Comparison of ENCODE assay signal across 23 mouse cellular contexts in genomic region chr12:59724951-59725350, GRCm38 (mm10).
DNase-seq lines count a peak whose midpoint lies in the region.
"Had no signal": no experiment of that assay in that cellular context is flagged by ENCODE, and none has a peak within 500 bp of the region (broad histone marks: within the 10 kb centered on the region; RNA-seq: fewer than 3 reads in every experiment).

No protein-coding gene starts in this region.

- peak; percentile 3 for DNase-seq in kidney, postnatal 14 days
- DNase-seq in kidney, adult 8-10 months, result no peak
- DNase-seq in ovary, postnatal 36 days (ENCODE audit: low spot score), result peak; percentile 8
- no peak for DNase-seq in ovary, postnatal 14 days (ENCODE audit: low spot score)
- DNase-seq in adrenal gland, postnatal 14 days, result peak; percentile 15
- no peak for DNase-seq in midbrain, embryonic 10.5 days (ENCODE audit: low spot score)
- DNase-seq in frontal cortex, postnatal 36 days (ENCODE audit: low spot score in 2 of 2), result no peak
- DNase-seq: B cell, adult 2 months; cerebellum, adult 11-12 months; heart, adult 2 months; heart, postnatal 4 days; kidney, adult 18-20 months; layer of hippocampus, adult 9-11 months; liver; right cerebral cortex, adult 18-20 months; spleen, adult 18-20 months; thymus, postnatal 25 days had no signal

- H3K27ac ChIP-seq in midbrain, embryonic 10.5 days (replicated peaks), result no peak overlapping the region
- H3K27ac ChIP-seq: forebrain, embryonic 10.5 days; heart, adult 2 months; hindbrain, embryonic 13.5 days; liver, embryonic 15.5 days; midbrain, embryonic 15.5 days; neural tube, embryonic 15.5 days had no signal

- H3K9me3 ChIP-seq in midbrain, embryonic 10.5 days (replicated peaks), result no peaks in the 10 kb centered on the region
- H3K9me3 ChIP-seq: forebrain, embryonic 10.5 days; heart, embryonic 12.5 days; hindbrain, embryonic 13.5 days; liver, embryonic 15.5 days; midbrain, embryonic 15.5 days; neural tube, embryonic 15.5 days had no signal

- H3K4me1 ChIP-seq in midbrain, embryonic 10.5 days, result no peaks in the 10 kb centered on the region
- H3K4me1 ChIP-seq: forebrain, embryonic 10.5 days; heart, embryonic 12.5 days; hindbrain, embryonic 13.5 days; liver, embryonic 15.5 days; midbrain, embryonic 15.5 days; neural tube, embryonic 15.5 days had no signal

- WGBS in midbrain, embryonic 10.5 days, result 78% methylated on average over 1 of the region's 1 CpGs

- no peak overlapping the region for H3K4me3 ChIP-seq in midbrain, embryonic 10.5 days
- H3K4me3 ChIP-seq: forebrain, embryonic 10.5 days; heart, adult 2 months; heart, embryonic 12.5 days; hindbrain, embryonic 13.5 days; liver, embryonic 15.5 days; midbrain, embryonic 15.5 days; neural tube, embryonic 15.5 days had no signal

- no peaks in the 10 kb centered on the region for H3K36me3 ChIP-seq in midbrain, embryonic 10.5 days
- H3K36me3 ChIP-seq: forebrain, embryonic 10.5 days; heart, embryonic 12.5 days; hindbrain, embryonic 13.5 days; liver, embryonic 15.5 days; midbrain, embryonic 15.5 days; neural tube, embryonic 15.5 days had no signal

- no peaks in the 10 kb centered on the region for H3K27me3 ChIP-seq in midbrain, embryonic 10.5 days (ENCODE audit: low read depth, poor library complexity, severe bottlenecking)
- H3K27me3 ChIP-seq: heart, embryonic 12.5 days; hindbrain, embryonic 13.5 days; liver, embryonic 15.5 days; midbrain, embryonic 15.5 days; neural tube, embryonic 15.5 days had no signal

Comparison
In these comparisons a context has a peak if more than half of its experiments do, and no peak if none do; other contexts are left out.
1. DNase-seq: peak in kidney, postnatal 14 days (single experiment), ovary, postnatal 36 days (single experiment) and adrenal gland, postnatal 14 days (single experiment); none in kidney, adult 8-10 months (0 of 2), ovary, postnatal 14 days (single experiment), midbrain, embryonic 10.5 days (single experiment) and frontal cortex, postnatal 36 days (0 of 2).